Mouse (Mus musculus) G1E (cell line): ENCODE measurements around the gene Gpr84. TPM values are rescaled to one million over a fixed set of nuclear protein-coding genes. Genes with fewer than 3 reads are reported as not detected.

Source experiments
- ATAC-seq: 2 replicates; pipeline ENCODE4 v1.8.0; 2016; ENCODE audit warnings: mild to moderate bottlenecking; ENCODE audit not compliant: insufficient number of reproducible peaks, poor library complexity, low FRiP score, severe bottlenecking; ENCODE audit errors: extremely low read depth
- DNase-seq: peaks from one replicate; pipeline ENCODE4 v3.0.0; 2012; ENCODE audit warnings: low spot score
- H3K27me3 ChIP-seq: 2 replicates; pipeline ENCODE4 v1.6.1; 2012; ENCODE audit warnings: mild to moderate bottlenecking, low read length, inconsistent platforms; ENCODE audit not compliant: insufficient read depth
- H3K36me3 ChIP-seq: replicated peaks from 2 replicates; pipeline ENCODE3; 2012; ENCODE audit warnings: mild to moderate bottlenecking, inconsistent platforms
- H3K4me1 ChIP-seq: 2 replicates; pipeline ENCODE4 v1.6.1; 2012; ENCODE audit warnings: low read depth, low read length, inconsistent platforms, mixed read lengths; ENCODE audit not compliant: insufficient read depth
- H3K4me3 ChIP-seq: 2 replicates; pipeline ENCODE4 v1.5.1; 2012; ENCODE audit warnings: low read depth, mild to moderate bottlenecking, inconsistent platforms, low read length, moderate library complexity, mixed read lengths
- H3K9me3 ChIP-seq: replicated peaks from 2 replicates; pipeline ENCODE4 v1.6.1; 2012; ENCODE audit warnings: inconsistent platforms
- CTCF ChIP-seq: IDR thresholded peaks from 2 replicates; pipeline ENCODE4 v1.5.1; 2012; ENCODE audit warnings: low read depth, low read length, inconsistent platforms, mixed read lengths
- GATA1 ChIP-seq: IDR thresholded peaks from 2 replicates; pipeline ENCODE4 v1.6.1; 2012; ENCODE audit warnings: borderline replicate concordance, low read length, inconsistent platforms, mixed read lengths
- GATA2 ChIP-seq: IDR thresholded peaks from 2 replicates; pipeline ENCODE4 v1.6.1; 2012; ENCODE audit warnings: low read depth, low read length, inconsistent platforms, borderline replicate concordance
- POLR2AphosphoS5 ChIP-seq: IDR thresholded peaks from 2 replicates; pipeline ENCODE4 v1.6.1; 2012; ENCODE audit warnings: low read depth, low read length, inconsistent platforms; ENCODE audit not compliant: insufficient replicate concordance
- TAL1 ChIP-seq: conservative IDR thresholded peaks from 2 replicates; pipeline ENCODE4 v1.6.1; 2012; ENCODE audit warnings: low read depth, low read length, inconsistent platforms, mixed read lengths
- polyA plus RNA-seq: library from polyadenylated mRNA; stranded (reverse); fragments of >175 nt; gene quantifications from 2 replicates; pipeline ENCODE4 v1.2.3, GENCODE M21; 2012
- total RNA-seq, 2 experiments: library from RNA; stranded (forward) in 1 of 2; stranded (reverse) in 1 of 2; fragments of 200-1000 nt in 1 of 2; fragments of >200 nt in 1 of 2; fragmentation: Nextera tagmentation in 1 of 2; gene quantifications; 2 replicates each; pipeline ENCODE4 v1.2.3; 2014 to 2017

Gene Gpr84
- total and polyA plus RNA-seq, 3 experiments = not detected

- no peaks in the 10 kb centered on the region for H3K9me3 ChIP-seq
- TF ChIP-seq TAL1 (peak; percentile 94), GATA2 (no peak), POLR2AphosphoS5 (no peak)
- DNase-seq = peak; percentile 88
- peak; percentile 83 for ATAC-seq
- H3K4me1 ChIP-seq = peaks cover 80% of the 10 kb centered on the region
- H3K4me3 ChIP-seq = peak overlapping the region; percentile 82
- peaks cover 67% of the 10 kb centered on the region for H3K36me3 ChIP-seq
- peaks cover 2% of the 10 kb centered on the region; the same call in 1 of the 2 replicates for H3K27me3 ChIP-seq
These were observed 29.0 kb upstream of the Gpr84 start for GRCm38 (mm10) chr15:103339166-103339960.

- Histone ChIP-seq H3K27me3 (no peaks in the 10 kb centered on the region; the same call in 1 of the 2 replicates), H3K9me3 (no peaks in the 10 kb centered on the region), H3K36me3 (peaks cover 67% of the 10 kb centered on the region), H3K4me3 (peak overlapping the region; percentile 82), H3K4me1 (peaks cover 85% of the 10 kb centered on the region)
- no peak for TF ChIP-seq GATA1
- TF ChIP-seq GATA2 = no peak
- TF ChIP-seq POLR2AphosphoS5 = no peak
- no peak for TF ChIP-seq TAL1
- no peak for TF ChIP-seq CTCF
- ATAC-seq = no peak
- DNase-seq = no peak
These were observed 28.4 kb upstream of the Gpr84 start for GRCm38 (mm10) chr15:103338829-103339165.

- no peaks in the 10 kb centered on the region for H3K9me3 ChIP-seq
- H3K4me1 ChIP-seq = peaks cover 89% of the 10 kb centered on the region
- TF ChIP-seq POLR2AphosphoS5 (no peak), GATA2 (no peak), TAL1 (no peak), GATA1 (no peak), CTCF (no peak)
- no peaks in the 10 kb centered on the region; the same call in 1 of the 2 replicates for H3K27me3 ChIP-seq
- H3K4me3 ChIP-seq = peak overlapping the region; percentile 40; the same call in 1 of the 2 replicates
- ATAC-seq = no peak
- H3K36me3 ChIP-seq = peaks cover 73% of the 10 kb centered on the region
- no peak for DNase-seq
These were observed 26.7 kb upstream of the Gpr84 start for GRCm38 (mm10) chr15:103336996-103337667.

GRCm38 (mm10) chr15:103335488-103336235 lies 25.2 kb upstream of the Gpr84 start:
- peaks cover 78% of the 10 kb centered on the region for H3K36me3 ChIP-seq
- H3K9me3 ChIP-seq = no peaks in the 10 kb centered on the region
- TF ChIP-seq CTCF (no peak), POLR2AphosphoS5 (no peak), GATA2 (no peak), GATA1 (no peak), TAL1 (no peak)
- H3K4me3 ChIP-seq = no peak overlapping the region
- DNase-seq = no peak
- H3K27me3 ChIP-seq = no peaks in the 10 kb centered on the region
- no peak for ATAC-seq
- peaks cover 75% of the 10 kb centered on the region for H3K4me1 ChIP-seq

- Histone ChIP-seq H3K36me3 (peaks cover 84% of the 10 kb centered on the region), H3K9me3 (no peaks in the 10 kb centered on the region), H3K4me1 (peaks cover 71% of the 10 kb centered on the region), H3K4me3 (no peak overlapping the region; the same call in 1 of the 2 replicates), H3K27me3 (no peaks in the 10 kb centered on the region)
- no peak for ATAC-seq
- TF ChIP-seq GATA2 (no peak), CTCF (no peak), POLR2AphosphoS5 (no peak), TAL1 (no peak), GATA1 (no peak)
- DNase-seq = no peak
These were observed 24.6 kb upstream of the Gpr84 start for GRCm38 (mm10) chr15:103335040-103335439.
